Mouse (Mus musculus) myocyte (in vitro differentiated cells): ENCODE results near the gene Rnf224.

Source experiments
- MYOD1 ChIP-seq, 3 experiments: IDR thresholded peaks; one replicate each; pipeline ENCODE4 v1.6.1; 2011; ENCODE audit warnings: control low read depth in 2 of 3, low read depth in 2 of 3, mild to moderate bottlenecking in 2 of 3, moderate library complexity in 1 of 3; ENCODE audit not compliant: insufficient read length in 2 of 3, control insufficient read depth in 1 of 3
- POLR2A ChIP-seq: IDR thresholded peaks from one replicate; pipeline ENCODE4 v1.6.1; 2011; ENCODE audit warnings: low read depth, mild to moderate bottlenecking, control low read depth, moderate library complexity; ENCODE audit not compliant: insufficient read length

DNA sequence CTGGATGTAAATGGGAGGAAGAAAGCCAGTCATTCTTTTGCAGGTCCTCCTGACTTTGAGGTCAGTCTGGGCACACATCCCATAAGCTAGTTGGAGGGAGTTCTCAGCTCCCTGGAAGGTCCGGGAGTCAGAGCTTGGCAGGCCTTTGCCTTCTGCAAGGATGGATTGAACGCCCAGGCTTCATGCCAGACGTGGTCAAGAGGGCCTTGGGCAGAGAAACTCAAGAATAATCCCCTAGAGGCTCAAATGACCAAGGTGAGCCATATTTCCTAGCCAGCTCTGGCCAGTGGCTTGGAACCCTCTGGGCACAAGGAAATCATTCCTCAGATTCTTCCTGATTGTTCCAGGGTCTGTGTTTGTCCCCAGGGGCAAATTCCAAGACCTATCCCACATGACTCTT, 28.3 kb upstream of the Rnf224 start:
- no peak for TF ChIP-seq POLR2A
- no peak for TF ChIP-seq MYOD1 (IDR thresholded peaks at IDR 0.05; ENCODE audit: control insufficient read depth in 1 of 3, insufficient read length in 2 of 3, low read depth in 2 of 3)
